Mouse (Mus musculus) cerebellum, postnatal 10 days (tissue): ENCODE results near the gene Prpsap1.
"Not testable (repeated sequence)": the region's sequence is repeated elsewhere in the genome, so short reads cannot be mapped to it uniquely, and the experiment has no call there.

ENCODE experiments used
- DNase-seq, 2 experiments: peaks; one replicate each; pipeline ENCODE4 v3.0.0; 2021; ENCODE audit warnings: mixed read lengths in 2 of 2

The Prpsap1 gene

GRCm38 (mm10) chr11:116428872-116429859 is 64.8 kb downstream of the Prpsap1 start:
- DNase-seq: no peak

- no peak for DNase-seq
Observed at GRCm38 (mm10) chr11:116426852-116427575, 67.0 kb downstream of the Prpsap1 start.

GRCm38 (mm10) chr11:116426328-116426727 is 67.7 kb downstream of the Prpsap1 start:
- DNase-seq: not testable (repeated sequence)

- no peak for DNase-seq
Observed at GRCm38 (mm10) chr11:116424621-116425407, 69.2 kb downstream of the Prpsap1 start.

- no peak for DNase-seq
Observed at GRCm38 (mm10) chr11:116423782-116424620, 70.0 kb downstream of the Prpsap1 start.

- DNase-seq: no peak
Observed at GRCm38 (mm10) chr11:116423214-116423613, 70.8 kb downstream of the Prpsap1 start.

- DNase-seq: no peak
Observed at GRCm38 (mm10) chr11:116422562-116422961, 71.4 kb downstream of the Prpsap1 start.

GRCm38 (mm10) chr11:116421102-116421501 is 72.9 kb downstream of the Prpsap1 start:
- no peak for DNase-seq
